Mouse (Mus musculus) heart, embryonic 16.5 days (tissue): ENCODE measurements around the gene Dars. TPM values are rescaled to one million over a fixed set of nuclear protein-coding genes. Genes with fewer than 3 reads are reported as not detected.
A peak's percentile ranks its signal among the peaks of the same experiment; 100 is the strongest.

Experiments used
- ATAC-seq: fragments of 200-750 bp; cut with Nextera tagmentation; replicated peaks from 2 replicates; pipeline ENCODE4 v1.8.0; 2017; ENCODE audit warnings: moderate number of reproducible peaks; ENCODE audit not compliant: insufficient read depth, low FRiP score; ENCODE audit errors: extremely low read depth
- H3K27ac ChIP-seq: fragments of 300-500 bp; sonication (generic); 2 replicates; pipeline ENCODE4 v1.5.1; 2014; ENCODE audit warnings: mild to moderate bottlenecking, low read length, control low read depth, moderate library complexity
- H3K27me3 ChIP-seq: fragments of 300-500 bp; sonication (generic); 2 replicates; pipeline ENCODE4 v1.6.1; 2014; ENCODE audit warnings: low read length, mixed read lengths; ENCODE audit not compliant: control insufficient read depth, insufficient read depth
- H3K36me3 ChIP-seq: fragments of 300-500 bp; sonication (generic); 2 replicates; pipeline ENCODE4 v1.6.1; 2014; ENCODE audit not compliant: control insufficient read depth, insufficient read depth
- H3K4me1 ChIP-seq: fragments of 300-500 bp; sonication (generic); 2 replicates; pipeline ENCODE4 v1.6.1; 2014; ENCODE audit warnings: low read length, mixed read lengths; ENCODE audit not compliant: control insufficient read depth, insufficient read depth
- H3K4me2 ChIP-seq: fragments of 300-500 bp; sonication (generic); 2 replicates; pipeline ENCODE4 v1.6.1; 2014; ENCODE audit warnings: low read depth, mild to moderate bottlenecking, control low read depth, low read length
- H3K4me3 ChIP-seq: fragments of 300-500 bp; sonication (generic); 2 replicates; pipeline ENCODE4 v1.5.1; 2014; ENCODE audit warnings: mild to moderate bottlenecking, control low read depth, low read length
- H3K9ac ChIP-seq: fragments of 300-500 bp; sonication (generic); 2 replicates; pipeline ENCODE4 v1.6.1; 2014; ENCODE audit warnings: low read length, control low read depth
- H3K9me3 ChIP-seq: fragments of 300-500 bp; sonication (generic); replicated peaks from 2 replicates; pipeline ENCODE4 v1.6.1; 2016; ENCODE audit warnings: low read length; ENCODE audit not compliant: control insufficient read depth
- WGBS: fragments of 180-500 bp; shearing (Covaris S2); extraction: QIAGEN DNeasy Blood & Tissue Kit; methylation state at CpG from one replicate; pipeline ENCODE4 v1.1.7; 2014; 5-methylcytosine and 5-hydroxymethylcytosine counted together
- polyA plus RNA-seq: library from polyadenylated mRNA; unstranded; fragments of >200 nt; fragmentation: Nextera tagmentation; extraction: Ambion mirVana; gene quantifications from 2 replicates; pipeline ENCODE4 v1.2.1, GENCODE M21; 2015

Dars gene
- polyA plus RNA-seq, 1 experiment from 2014 or later = 121 TPM

DNA sequence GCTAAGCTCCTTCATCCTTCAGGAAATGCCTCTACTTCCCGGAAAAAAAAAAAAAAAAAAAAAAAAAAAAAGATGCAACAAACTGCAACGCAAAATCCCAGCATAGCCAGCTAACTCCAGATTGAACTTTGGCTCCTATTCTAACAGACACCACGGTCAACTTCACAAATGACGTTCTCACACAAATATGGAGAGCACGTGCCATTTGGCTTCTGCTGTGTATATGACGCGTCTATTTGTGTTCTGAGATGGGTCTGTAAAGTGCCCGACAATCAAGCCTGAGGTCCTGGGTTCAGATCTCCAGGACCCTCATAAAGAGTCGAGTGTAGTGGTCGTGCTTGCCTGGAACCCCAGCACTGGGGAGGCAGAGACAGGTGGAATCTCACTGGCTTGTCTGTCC lies 39.1 kb upstream of the Dars start:
- Histone ChIP-seq H3K4me1 (peaks cover 9% of the 10 kb centered on the region; the same call in 1 of the 2 replicates), H3K4me2 (peak overlapping the region; percentile 63; the same call in 1 of the 2 replicates), H3K27me3 (0 out of 2 replicates have a peak, but pooled peaks cover 2% of the 10 kb centered on the region), H3K27ac (peak overlapping the region; percentile 35; the same call in 1 of the 2 replicates), H3K36me3 (no peaks in the 10 kb centered on the region), H3K4me3 (no peak overlapping the region), H3K9me3 (no peaks in the 10 kb centered on the region), H3K9ac (no peak overlapping the region)
- no peak for ATAC-seq
- WGBS = 84% methylated on average over 10 of the region's 10 CpGs

DNA sequence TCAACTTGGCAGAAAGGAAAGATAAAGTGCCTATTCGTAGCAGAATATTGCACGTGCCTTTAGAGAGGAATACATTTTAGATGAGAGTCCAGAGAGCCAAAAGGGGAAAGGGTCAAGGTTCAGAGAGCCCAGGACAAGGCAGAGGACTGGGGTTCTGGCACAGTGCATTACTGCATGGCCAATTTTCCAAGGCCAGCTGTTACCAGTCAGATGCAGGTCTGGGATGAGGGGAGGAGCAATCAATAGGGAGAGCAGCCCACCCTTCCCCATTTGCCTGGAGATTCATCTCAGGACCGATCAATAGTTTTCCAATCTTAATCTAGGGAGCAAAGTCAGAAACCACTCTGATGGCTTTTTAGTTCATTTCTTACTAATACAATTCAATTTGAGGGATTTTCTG lies 35.0 kb upstream of the Dars start:
- H3K9me3 ChIP-seq = no peaks in the 10 kb centered on the region
- no peaks in the 10 kb centered on the region for H3K27me3 ChIP-seq
- H3K27ac ChIP-seq = no peak overlapping the region
- no peaks in the 10 kb centered on the region for H3K36me3 ChIP-seq
- 73% methylated on average over 3 of the region's 3 CpGs for WGBS
- no peak for ATAC-seq
- H3K9ac ChIP-seq = no peak overlapping the region
- H3K4me2 ChIP-seq = no peak overlapping the region
- no peak overlapping the region for H3K4me3 ChIP-seq
- peaks cover 6% of the 10 kb centered on the region; the same call in 1 of the 2 replicates for H3K4me1 ChIP-seq

- H3K9me3 ChIP-seq = no peaks in the 10 kb centered on the region
- no peak overlapping the region for H3K9ac ChIP-seq
- no peaks in the 10 kb centered on the region for H3K36me3 ChIP-seq
- no peak overlapping the region for H3K27ac ChIP-seq
- no peak for ATAC-seq
- no peaks in the 10 kb centered on the region for H3K27me3 ChIP-seq
- H3K4me2 ChIP-seq = no peak overlapping the region
- no peak overlapping the region for H3K4me3 ChIP-seq
- WGBS = 81% methylated on average over 4 of the region's 4 CpGs
- no peaks in the 10 kb centered on the region for H3K4me1 ChIP-seq
Measured at GRCm38 (mm10) chr1:128451183-128451582, 34.0 kb upstream of the Dars start.

- no peak overlapping the region for H3K27ac ChIP-seq
- no peak overlapping the region for H3K9ac ChIP-seq
- H3K27me3 ChIP-seq = no peaks in the 10 kb centered on the region
- no peaks in the 10 kb centered on the region for H3K9me3 ChIP-seq
- H3K4me1 ChIP-seq = no peaks in the 10 kb centered on the region
- WGBS = 68% methylated on average over 7 of the region's 7 CpGs
- no peak overlapping the region for H3K4me2 ChIP-seq
- H3K4me3 ChIP-seq = no peak overlapping the region
- ATAC-seq = peak; percentile 58; the same call in 1 of the 2 replicates
- no peaks in the 10 kb centered on the region for H3K36me3 ChIP-seq
Measured at GRCm38 (mm10) chr1:128447206-128447902, 30.2 kb upstream of the Dars start.

- 58% methylated on average over 9 of the region's 9 CpGs for WGBS
- Histone ChIP-seq H3K4me3 (no peak overlapping the region), H3K27me3 (no peaks in the 10 kb centered on the region), H3K27ac (no peak overlapping the region), H3K9me3 (no peaks in the 10 kb centered on the region), H3K4me1 (0 out of 2 replicates have a peak, but pooled peaks cover 3% of the 10 kb centered on the region), H3K4me2 (no peak overlapping the region), H3K36me3 (no peaks in the 10 kb centered on the region), H3K9ac (no peak overlapping the region)
- no peak for ATAC-seq
Measured at GRCm38 (mm10) chr1:128443890-128444839, 27.0 kb upstream of the Dars start.

DNA sequence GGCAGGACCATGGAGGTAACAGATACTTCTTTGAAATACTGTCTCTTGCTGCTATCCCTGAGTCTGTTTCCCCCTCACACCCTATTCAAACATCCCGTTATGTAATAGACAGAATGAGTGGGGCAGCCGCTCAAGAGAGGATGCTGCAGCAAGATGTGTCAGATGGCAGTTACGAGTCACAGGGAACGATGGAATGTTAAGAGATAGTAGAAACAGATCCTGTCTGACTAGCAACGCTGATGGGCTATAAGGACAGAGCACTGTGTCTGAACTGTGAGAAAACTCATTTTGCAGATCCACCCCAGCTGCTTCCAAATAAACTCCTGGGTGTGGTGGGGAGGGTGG lies 23.9 kb upstream of the Dars start:
- no peak overlapping the region for H3K9ac ChIP-seq
- no peak for ATAC-seq
- no peaks in the 10 kb centered on the region for H3K36me3 ChIP-seq
- H3K9me3 ChIP-seq = no peaks in the 10 kb centered on the region
- 0 out of 2 replicates have a peak, but pooled peaks cover 3% of the 10 kb centered on the region for H3K4me1 ChIP-seq
- H3K4me2 ChIP-seq = no peak overlapping the region
- H3K27me3 ChIP-seq = no peaks in the 10 kb centered on the region
- no peak overlapping the region for H3K27ac ChIP-seq
- no peak overlapping the region for H3K4me3 ChIP-seq
- 19% methylated on average over 5 of the region's 5 CpGs for WGBS

DNA sequence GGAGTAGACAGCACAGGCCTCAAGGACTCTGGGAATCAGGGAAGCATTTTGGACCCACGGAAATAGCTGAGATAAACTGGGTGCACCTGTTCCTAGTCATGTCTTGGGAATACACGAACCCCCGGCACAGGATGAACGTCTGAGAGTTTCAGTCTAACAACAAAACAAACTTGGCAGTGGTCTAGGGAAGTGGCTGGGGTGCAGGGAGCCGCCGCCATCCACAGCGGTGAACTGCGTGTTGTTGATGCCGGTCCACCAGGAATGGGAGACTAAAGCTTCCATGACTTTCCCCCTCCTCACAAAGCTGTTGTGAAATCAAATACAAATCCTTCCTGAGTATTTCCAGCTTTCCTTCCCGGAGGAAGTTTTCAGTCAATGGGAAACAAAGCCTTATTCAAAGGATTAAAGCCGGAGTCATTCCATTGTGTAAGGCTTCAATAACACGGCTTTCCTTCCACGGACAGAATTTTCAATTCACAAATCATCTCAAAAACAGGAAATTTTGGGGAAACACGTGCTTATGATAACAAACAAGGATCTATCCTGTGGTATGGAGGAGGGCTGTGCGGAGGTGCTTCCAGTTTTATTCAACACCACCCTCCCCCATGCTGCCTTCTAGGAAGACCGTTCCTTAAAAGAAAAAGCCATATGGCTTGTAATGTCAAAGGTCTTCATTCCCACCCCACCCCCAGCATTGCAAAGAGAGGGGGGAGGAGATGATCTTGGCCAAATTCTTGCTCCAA lies 23.4 kb upstream of the Dars start:
- Histone ChIP-seq H3K36me3 (no peaks in the 10 kb centered on the region), H3K4me3 (no peak overlapping the region), H3K9me3 (no peaks in the 10 kb centered on the region), H3K9ac (no peak overlapping the region), H3K27me3 (no peaks in the 10 kb centered on the region), H3K27ac (no peak overlapping the region), H3K4me2 (no peak overlapping the region), H3K4me1 (peaks cover 4% of the 10 kb centered on the region; the same call in 1 of the 2 replicates)
- ATAC-seq = peak; percentile 42; the same call in 1 of the 2 replicates
- 58% methylated on average over 16 of the region's 16 CpGs for WGBS

DNA sequence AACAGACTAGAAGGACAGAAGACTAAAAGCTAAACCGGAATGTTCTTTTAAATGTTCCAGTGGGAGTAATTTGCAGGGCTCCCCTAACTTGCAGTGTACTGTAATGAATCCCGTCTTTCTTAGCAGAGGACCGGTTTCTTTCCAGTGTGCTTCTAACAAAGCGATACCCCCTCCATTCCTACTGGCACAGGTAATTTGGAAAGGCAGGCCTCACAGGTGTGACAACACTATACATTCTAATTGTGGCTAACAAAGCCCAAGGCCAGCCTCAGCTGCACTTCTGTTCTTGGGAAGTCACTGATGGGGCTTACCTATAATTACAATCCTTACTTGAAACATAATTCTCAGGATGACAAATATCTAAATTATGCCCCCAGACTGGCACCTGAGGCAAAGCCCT lies 22.4 kb upstream of the Dars start:
- H3K36me3 ChIP-seq = no peaks in the 10 kb centered on the region
- 84% methylated on average over 4 of the region's 4 CpGs for WGBS
- H3K4me3 ChIP-seq = no peak overlapping the region
- no peak overlapping the region for H3K4me2 ChIP-seq
- no peak for ATAC-seq
- H3K9ac ChIP-seq = no peak overlapping the region
- peaks cover 5% of the 10 kb centered on the region; the same call in 1 of the 2 replicates for H3K4me1 ChIP-seq
- H3K27ac ChIP-seq = no peak overlapping the region
- H3K9me3 ChIP-seq = no peaks in the 10 kb centered on the region
- H3K27me3 ChIP-seq = no peaks in the 10 kb centered on the region
